Mouse (Mus musculus) CH12.LX (cell line): ENCODE measurements around the gene Zcchc9. TPM values are rescaled to one million over a fixed set of nuclear protein-coding genes. Genes with fewer than 3 reads are reported as not detected.
"Not testable (repeated sequence)": the region's sequence is repeated elsewhere in the genome, so short reads cannot be mapped to it uniquely, and the experiment has no call there.

Experiments
- DNase-seq: peaks from one replicate; pipeline ENCODE4 v3.0.0-alpha.2; 2013; ENCODE audit errors: extremely low read depth
- H3K27ac ChIP-seq: 2 replicates; pipeline ENCODE4 v1.5.1; 2012; ENCODE audit warnings: low read depth, mild to moderate bottlenecking, control low read depth, moderate library complexity; ENCODE audit not compliant: insufficient read depth
- H3K27me3 ChIP-seq: replicated peaks from 2 replicates; pipeline ENCODE3; 2012; ENCODE audit warnings: inconsistent platforms
- H3K36me3 ChIP-seq, 2 experiments: replicated peaks in 1 of 2; 2 replicates each; pipeline versions ENCODE3 to v1.6.1; 2012; ENCODE audit warnings: inconsistent platforms in 1 of 2, low read length in 1 of 2, mild to moderate bottlenecking in 1 of 2, mixed read lengths in 1 of 2, moderate library complexity in 1 of 2; ENCODE audit not compliant: control insufficient read depth in 1 of 2, insufficient read depth in 1 of 2
- H3K4me1 ChIP-seq, 2 experiments: 2 replicates each; pipeline ENCODE4 v1.6.1; 2012; ENCODE audit warnings: inconsistent platforms in 1 of 2, moderate library complexity in 1 of 2; ENCODE audit not compliant: insufficient read depth in 2 of 2, control insufficient read depth in 1 of 2
- H3K4me2 ChIP-seq: 2 replicates; pipeline ENCODE4 v1.6.1; 2012; ENCODE audit warnings: low read depth, mild to moderate bottlenecking, control low read depth; ENCODE audit not compliant: poor library complexity, insufficient read depth, severe bottlenecking
- H3K4me3 ChIP-seq, 3 experiments: fragments of 150-350 bp in 1 of 3; sonication (generic) in 1 of 3; replicated peaks in 1 of 3; 2 replicates each; pipeline versions ENCODE3 to v1.5.1; 2011 to 2012; ENCODE audit warnings: low read depth in 2 of 3, low read length in 2 of 3, mild to moderate bottlenecking in 2 of 3, moderate library complexity in 2 of 3, control low read depth in 1 of 3, improper control_type of control experiment in 1 of 3, inconsistent platforms in 1 of 3, mixed read lengths in 1 of 3; ENCODE audit not compliant: poor library complexity in 1 of 3
- H3K79me2 ChIP-seq: replicated peaks from 2 replicates; pipeline ENCODE4 v1.6.1; 2012; ENCODE audit warnings: mild to moderate bottlenecking, moderate library complexity; ENCODE audit not compliant: control insufficient read depth, poor library complexity, insufficient read depth, severe bottlenecking; ENCODE audit errors: extremely low read depth
- H3K9ac ChIP-seq: 2 replicates; pipeline ENCODE4 v1.6.1; 2012; ENCODE audit warnings: low read depth, mild to moderate bottlenecking, control low read depth, moderate library complexity; ENCODE audit not compliant: insufficient read depth
- H3K9me3 ChIP-seq: replicated peaks from 2 replicates; pipeline ENCODE3; 2012; ENCODE audit warnings: low read length, inconsistent platforms, mixed read lengths
- BHLHE40 ChIP-seq: IDR thresholded peaks from 2 replicates; pipeline ENCODE4 v1.6.1; 2011; ENCODE audit warnings: mild to moderate bottlenecking, low read depth, low read length, improper control_type of control experiment
- CTCF ChIP-seq, 2 experiments: IDR thresholded peaks in 1 of 2; conservative IDR thresholded peaks in 1 of 2; 2 replicates each; pipeline ENCODE4 v1.5.1; 2011 to 2012; ENCODE audit warnings: low read depth in 2 of 2, low read length in 2 of 2, improper control_type of control experiment in 1 of 2, inconsistent platforms in 1 of 2, mild to moderate bottlenecking in 1 of 2, moderate library complexity in 1 of 2
- GABPA ChIP-seq: IDR thresholded peaks from 2 replicates; pipeline ENCODE4 v1.6.1; 2012; ENCODE audit warnings: low read depth, low read length, improper control_type of control experiment, inconsistent platforms; ENCODE audit not compliant: insufficient replicate concordance
- HCFC1 ChIP-seq: IDR thresholded peaks from 2 replicates; pipeline ENCODE4 v1.6.1; 2012; ENCODE audit warnings: low read depth, mild to moderate bottlenecking, inconsistent platforms, low read length, improper control_type of control experiment
- JUND ChIP-seq: conservative IDR thresholded peaks from 2 replicates; pipeline ENCODE4 v1.6.1; 2011; ENCODE audit warnings: low read depth, low read length, improper control_type of control experiment
- KAT2A ChIP-seq: IDR thresholded peaks from 2 replicates; pipeline ENCODE4 v1.6.1; 2012; ENCODE audit warnings: low read length, improper control_type of control experiment, inconsistent platforms; ENCODE audit not compliant: insufficient replicate concordance
- MAFK ChIP-seq: IDR thresholded peaks from 2 replicates; pipeline ENCODE4 v1.6.1; 2011; ENCODE audit warnings: low read length, improper control_type of control experiment; ENCODE audit not compliant: insufficient replicate concordance
- MAZ ChIP-seq: IDR thresholded peaks from 2 replicates; pipeline ENCODE4 v1.6.1; 2012; ENCODE audit warnings: low read depth, mild to moderate bottlenecking, inconsistent platforms, low read length, improper control_type of control experiment, moderate library complexity
- MEF2A ChIP-seq: IDR thresholded peaks from 2 replicates; pipeline ENCODE4 v1.6.1; 2014; ENCODE audit warnings: low read depth, mild to moderate bottlenecking, inconsistent platforms, low read length, improper control_type of control experiment, borderline replicate concordance
- MYC ChIP-seq: IDR thresholded peaks from 2 replicates; pipeline ENCODE4 v1.6.1; 2011; ENCODE audit warnings: low read depth, mild to moderate bottlenecking, improper control_type of control experiment, low read length
- NRF1 ChIP-seq: IDR thresholded peaks from 2 replicates; pipeline ENCODE4 v1.6.1; 2014; ENCODE audit warnings: low read depth, mild to moderate bottlenecking, inconsistent platforms, low read length, improper control_type of control experiment, moderate library complexity
- PAX5 ChIP-seq: IDR thresholded peaks from 2 replicates; pipeline ENCODE4 v1.6.1; 2012; ENCODE audit warnings: low read length, inconsistent platforms, mixed read lengths
- POLR2A ChIP-seq: IDR thresholded peaks from 2 replicates; pipeline ENCODE4 v1.6.1; 2011; ENCODE audit warnings: low read depth, mild to moderate bottlenecking, improper control_type of control experiment, low read length
- POLR2AphosphoS2 ChIP-seq: IDR thresholded peaks from 2 replicates; pipeline ENCODE4 v1.6.1; 2011; ENCODE audit warnings: low read depth, low read length, improper control_type of control experiment
- RAD21 ChIP-seq: IDR thresholded peaks from 2 replicates; pipeline ENCODE4 v1.6.1; 2011; ENCODE audit warnings: low read depth, mild to moderate bottlenecking, low read length, improper control_type of control experiment, moderate library complexity
- SMC3 ChIP-seq: IDR thresholded peaks from 2 replicates; pipeline ENCODE4 v1.6.1; 2011; ENCODE audit warnings: low read depth, low read length, improper control_type of control experiment
- USF2 ChIP-seq: conservative IDR thresholded peaks from 2 replicates; pipeline ENCODE4 v1.6.1; 2011; ENCODE audit warnings: low read depth, low read length, improper control_type of control experiment
- ZKSCAN1 ChIP-seq: IDR thresholded peaks from 2 replicates; pipeline ENCODE4 v1.6.1; 2012; ENCODE audit warnings: low read depth, inconsistent platforms, low read length, improper control_type of control experiment, borderline replicate concordance
- dilution Hi-C: fragments of 300-500 bp; cut with MboI; formaldehyde crosslinking; loops from 2 replicates; pipeline ENCODE4 v1.14.3; 2020; ENCODE audit warnings: low sequenced_read_pairs; ENCODE audit not compliant: extremely low pct_unique_long_range_greater_than_20kb, extremely low pct_ligation_motif_present
- in situ Hi-C: fragments of 300-500 bp; cut with MboI; formaldehyde crosslinking; loops from 3 replicates; pipeline ENCODE4 v1.14.3; 2019; ENCODE audit warnings: low sequenced_read_pairs, low pct_ligation_motif_present, low pct_unique_long_range_greater_than_20kb, mixed read lengths
- polyA plus RNA-seq: library from polyadenylated mRNA; unstranded; fragments of >175 nt; gene quantifications from 2 replicates; pipeline ENCODE4 v1.2.1, GENCODE M21; 2012; ENCODE audit warnings: low read depth; ENCODE audit not compliant: insufficient read length
- total RNA-seq, 2 experiments: library from RNA; depleted of rRNA; stranded (reverse); fragments of 300-350 nt in 1 of 2; fragments of >200 nt in 1 of 2; gene quantifications; 2 replicates each; pipeline ENCODE4 v1.2.3; 2012 to 2014

Gene Zcchc9
- total and polyA plus RNA-seq, 3 experiments, result 41.6 to 89.1 (median 47.9) TPM

GRCm38 (mm10) chr13:91765627-91766026, 41.9 kb downstream of the Zcchc9 start:
- Histone ChIP-seq H3K9ac (no peak overlapping the region), H3K79me2 (no peaks in the 10 kb centered on the region), H3K4me2 (no peak overlapping the region), H3K36me3 (peaks cover 0 to under 1% of the 10 kb centered on the region in 2 experiments), H3K27me3 (no peaks in the 10 kb centered on the region), H3K9me3 (no peaks in the 10 kb centered on the region), H3K4me3 (no peak overlapping the region), H3K4me1 (peaks cover 19 to 77% of the 10 kb centered on the region in 2 experiments), H3K27ac (no peak overlapping the region)
- in situ Hi-C loops (no loop called here), dilution Hi-C loops (no loop called here)
- no peak for DNase-seq
- no peak for TF ChIP-seq MAZ
- no peak for TF ChIP-seq MYC
- no peak for TF ChIP-seq POLR2AphosphoS2
- no peak for TF ChIP-seq PAX5
- no peak for TF ChIP-seq ZKSCAN1
- no peak for TF ChIP-seq MAFK
- TF ChIP-seq MEF2A, result no peak
- no peak for TF ChIP-seq BHLHE40
- no peak for TF ChIP-seq JUND
- TF ChIP-seq NRF1, result no peak
- no peak for TF ChIP-seq RAD21
- TF ChIP-seq GABPA, result no peak
- TF ChIP-seq POLR2A, result no peak
- TF ChIP-seq KAT2A, result no peak
- no peak for TF ChIP-seq SMC3
- TF ChIP-seq HCFC1, result no peak
- no peak for TF ChIP-seq USF2
- TF ChIP-seq, all 38 proteins: peak for 0

GRCm38 (mm10) chr13:91763654-91764053, 43.9 kb downstream of the Zcchc9 start:
- not testable (repeated sequence) for H3K4me3 ChIP-seq, H3K27ac ChIP-seq
- H3K4me1 ChIP-seq, result peaks cover 10 to 63% of the 10 kb centered on the region in 2 experiments
- TF ChIP-seq CTCF (conservative IDR thresholded peaks at IDR 0.05 in 1 of 2, IDR thresholded peaks at IDR 0.05 in 1 of 2; ENCODE audit: low read depth in 2 of 2, low read length in 2 of 2), result peak in 1 of 2 experiments; percentile 9; a peak in 1 of 4 replicates
- TF ChIP-seq, all 38 proteins: peak for 1; not testable (repeated sequence) for 37
- H3K4me2 ChIP-seq, H3K27me3 ChIP-seq, dilution Hi-C loops, DNase-seq, H3K36me3 ChIP-seq, H3K9me3 ChIP-seq, H3K79me2 ChIP-seq, H3K9ac ChIP-seq: not testable (repeated sequence)
- in situ Hi-C loops, result loop anchor here (5.0 kb wide), 1 partner anchor 44 kb away; the partner anchor contains the start of gene Zcchc9
